Mouse (Mus musculus): ENCODE results near the gene Cbx6. TPM values are rescaled to one million over a fixed set of nuclear protein-coding genes. Genes with fewer than 3 reads are reported as not detected.

Gene Cbx6
- polyA plus RNA-seq, 1 experiment from 2014 or later: 38.7 TPM

DNA sequence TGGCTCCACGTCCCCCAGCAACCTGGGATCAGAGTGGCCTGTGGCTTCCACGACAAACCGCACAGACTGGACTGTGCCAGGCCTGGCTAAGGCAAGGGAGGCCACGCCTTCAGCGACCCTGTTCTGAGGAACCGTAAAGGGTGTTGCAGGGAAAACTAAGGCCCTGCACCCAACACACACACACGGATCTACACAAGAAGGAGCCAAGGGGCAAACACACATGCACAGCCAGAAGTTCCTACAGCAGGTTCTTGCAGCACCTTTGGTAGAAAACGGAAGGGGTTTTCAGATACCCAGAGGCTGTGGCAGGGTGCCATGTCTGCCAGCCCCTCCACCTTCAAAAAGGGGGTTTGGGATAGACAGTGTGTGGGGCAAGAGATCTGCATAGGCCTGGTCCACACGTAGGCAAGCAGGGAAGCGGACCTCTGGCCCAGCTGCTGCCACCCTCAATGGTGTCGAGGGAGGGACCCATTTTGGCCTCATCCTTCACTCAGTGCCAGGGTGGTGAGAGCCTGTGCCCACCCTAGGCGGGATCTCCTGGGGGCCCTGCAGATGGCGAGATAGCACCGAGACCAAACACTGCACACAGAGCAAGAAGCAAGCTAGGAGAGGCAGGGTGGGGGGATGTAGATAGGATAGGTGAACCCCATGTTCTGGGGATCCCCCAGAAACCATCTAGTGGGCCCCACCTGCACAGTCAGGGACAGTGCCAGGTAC, 7.3 kb downstream of the Cbx6 start:
- Histone ChIP-seq H3K9me3 (ENCODE audit: control insufficient read depth, low read depth, low read length) (no peaks in the 10 kb centered on the region), H3K9ac (replicated peaks; ENCODE audit: low read depth, low read length) (no peak overlapping the region)
- 89% methylated on average over 14 of the region's 14 CpGs for WGBS

DNA sequence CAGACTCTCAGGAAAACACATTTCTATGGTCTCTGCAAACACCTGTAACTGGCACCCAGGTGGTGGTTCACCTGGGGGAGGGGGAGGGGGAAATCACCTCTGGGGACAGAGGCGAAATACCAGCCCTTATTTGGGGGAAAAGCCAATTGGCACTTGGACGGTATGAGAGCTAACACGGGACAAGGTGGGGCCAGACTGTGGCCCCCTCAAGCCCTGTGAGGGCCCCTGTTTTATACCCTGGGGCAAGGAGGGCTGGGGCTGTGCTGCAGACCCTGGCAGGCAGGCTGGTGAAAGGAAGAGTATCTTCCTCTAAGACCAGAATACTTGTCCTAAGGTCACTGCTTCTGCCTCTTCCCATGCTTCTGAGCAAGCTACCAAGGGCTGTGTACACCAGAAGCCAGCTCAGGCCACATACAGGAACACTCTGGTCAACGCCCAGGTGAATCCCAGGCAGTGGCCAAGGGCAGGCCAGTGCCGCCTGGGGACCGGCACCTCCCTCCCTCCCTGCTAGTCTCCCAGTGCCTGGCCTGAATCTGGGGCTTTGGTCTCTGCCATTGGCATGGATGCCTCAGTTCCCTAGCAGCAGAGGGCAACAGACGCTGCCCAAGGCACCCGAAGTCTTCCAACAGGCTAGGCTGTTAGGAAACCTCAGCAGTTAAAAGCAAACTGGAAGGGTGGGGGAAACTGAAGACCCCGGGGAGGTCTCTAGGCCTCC, 8.1 kb downstream of the Cbx6 start:
- H3K9ac ChIP-seq (replicated peaks; ENCODE audit: low read depth, low read length): no peak overlapping the region
- H3K4me3 ChIP-seq (ENCODE audit: low read depth, low read length): no peak overlapping the region
- ATAC-seq (ENCODE audit: insufficient number of reproducible peaks, insufficient read depth, low FRiP score, low read depth): no peak
- H3K9me3 ChIP-seq (ENCODE audit: control insufficient read depth, low read depth, low read length): no peaks in the 10 kb centered on the region
- H3K4me2 ChIP-seq (replicated peaks; ENCODE audit: low read depth, low read length): no peak overlapping the region
- H3K27ac ChIP-seq (ENCODE audit: low read length): no peak overlapping the region
- peaks cover 17% of the 10 kb centered on the region; the same call in 1 of the 2 replicates for H3K4me1 ChIP-seq (ENCODE audit: control insufficient read depth, insufficient read depth, low read length)
- whole genome bisulfite sequencing: 82% methylated on average over 9 of the region's 9 CpGs
- peaks cover 45% of the 10 kb centered on the region for H3K36me3 ChIP-seq (ENCODE audit: control insufficient read depth, insufficient read depth, low read length)
- H3K27me3 ChIP-seq (ENCODE audit: control insufficient read depth, insufficient read depth, low read length): no peaks in the 10 kb centered on the region

More for the DNA sequence above, 7.3 kb downstream of the Cbx6 start:
- no peaks in the 10 kb centered on the region for H3K27me3 ChIP-seq (ENCODE audit: control insufficient read depth, insufficient read depth, low read length)
- H3K4me3 ChIP-seq (ENCODE audit: low read depth, low read length): no peak overlapping the region
- no peak overlapping the region for H3K4me2 ChIP-seq (replicated peaks; ENCODE audit: low read depth, low read length)
- H3K4me1 ChIP-seq (ENCODE audit: control insufficient read depth, insufficient read depth, low read length): peaks cover 21% of the 10 kb centered on the region
- no peak for ATAC-seq (ENCODE audit: insufficient number of reproducible peaks, insufficient read depth, low FRiP score, low read depth)
- H3K36me3 ChIP-seq (ENCODE audit: control insufficient read depth, insufficient read depth, low read length): peaks cover 50% of the 10 kb centered on the region
- no peak overlapping the region for H3K27ac ChIP-seq (ENCODE audit: low read length)

DNA sequence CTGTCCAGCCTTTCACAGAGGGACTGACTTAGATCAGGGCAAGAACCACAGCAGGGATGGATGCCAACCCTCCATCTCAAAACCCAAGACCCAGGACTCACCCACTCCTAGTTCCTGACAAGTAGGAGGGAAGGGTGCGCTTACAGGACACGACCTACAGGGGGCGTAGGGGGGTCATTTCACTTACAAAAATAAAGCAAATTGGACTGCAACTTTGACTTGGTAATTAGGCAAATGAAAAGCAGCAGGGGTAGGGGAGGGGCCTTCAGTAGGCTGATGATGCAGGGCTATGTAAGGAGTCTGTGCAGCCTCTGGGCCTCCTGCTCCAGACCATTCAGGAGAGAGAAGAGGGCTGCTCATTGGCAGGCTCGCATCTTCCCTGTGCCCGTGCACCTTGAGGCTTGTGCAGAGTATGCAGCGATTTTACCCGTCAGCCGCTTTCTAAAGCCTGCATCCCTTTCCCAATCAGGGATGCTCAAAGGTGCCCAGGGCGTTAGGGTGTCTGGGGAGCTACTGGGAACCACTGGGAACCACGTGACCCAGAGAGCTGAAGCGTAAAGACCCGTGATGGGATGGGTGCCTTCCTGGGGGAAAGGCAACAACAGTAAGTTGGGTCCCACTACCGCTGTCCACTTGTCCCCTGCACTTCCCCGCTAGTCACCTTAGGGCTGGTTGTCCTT, 9.2 kb downstream of the Cbx6 start:
- Histone ChIP-seq H3K27ac (ENCODE audit: low read length) (no peak overlapping the region), H3K9ac (replicated peaks; ENCODE audit: low read depth, low read length) (no peak overlapping the region), H3K4me2 (replicated peaks; ENCODE audit: low read depth, low read length) (no peak overlapping the region), H3K9me3 (ENCODE audit: control insufficient read depth, low read depth, low read length) (no peaks in the 10 kb centered on the region), H3K4me3 (ENCODE audit: low read depth, low read length) (no peak overlapping the region), H3K4me1 (ENCODE audit: control insufficient read depth, insufficient read depth, low read length) (peaks cover 17% of the 10 kb centered on the region; the same call in 1 of the 2 replicates), H3K36me3 (ENCODE audit: control insufficient read depth, insufficient read depth, low read length) (peaks cover 44% of the 10 kb centered on the region), H3K27me3 (ENCODE audit: control insufficient read depth, insufficient read depth, low read length) (no peaks in the 10 kb centered on the region)
- no peak for ATAC-seq (ENCODE audit: insufficient number of reproducible peaks, insufficient read depth, low FRiP score, low read depth)
- WGBS: 68% methylated on average over 14 of the region's 14 CpGs

DNA sequence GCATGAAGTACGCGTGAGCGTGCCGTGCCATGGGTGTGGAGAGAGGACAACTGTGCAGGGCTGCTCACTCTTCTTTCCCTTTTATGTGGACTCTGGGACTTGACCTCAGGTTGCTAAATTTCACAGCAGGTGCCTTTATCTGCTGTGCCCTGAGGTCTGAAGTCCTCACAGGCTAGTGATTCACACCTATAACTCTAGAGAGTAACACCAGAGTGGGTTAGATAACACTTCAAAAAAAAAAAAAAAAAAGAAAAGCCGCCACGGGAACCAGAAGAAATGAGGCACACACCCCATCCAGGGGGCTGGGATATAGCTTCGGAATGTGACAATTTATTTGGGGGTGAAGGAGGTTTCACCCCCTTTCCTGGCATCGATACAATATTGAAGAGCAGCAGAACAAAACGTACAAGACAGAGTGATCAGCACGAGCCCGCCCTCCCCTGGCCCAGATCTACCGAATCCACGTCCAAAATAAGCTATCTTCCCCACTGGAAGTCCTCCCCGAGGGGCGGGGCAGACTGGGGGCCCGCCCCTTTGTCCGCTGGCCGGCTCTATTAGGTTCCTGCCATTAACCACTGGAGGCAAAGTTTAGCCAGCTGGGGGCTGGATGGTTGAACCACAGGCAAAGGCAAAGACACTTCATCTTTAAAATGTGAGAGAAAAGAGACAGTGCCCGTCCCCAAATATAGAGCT, 10.8 kb downstream of the Cbx6 start:
- Histone ChIP-seq H3K36me3 (ENCODE audit: control insufficient read depth, insufficient read depth, low read length) (peaks cover 44% of the 10 kb centered on the region), H3K9ac (replicated peaks; ENCODE audit: low read depth, low read length) (0 out of 2 replicates have a peak overlapping the region, but pooled peaks have one; percentile 6), H3K4me3 (ENCODE audit: low read depth, low read length) (no peak overlapping the region), H3K27me3 (ENCODE audit: control insufficient read depth, insufficient read depth, low read length) (no peaks in the 10 kb centered on the region), H3K4me2 (replicated peaks; ENCODE audit: low read depth, low read length) (no peak overlapping the region), H3K4me1 (ENCODE audit: control insufficient read depth, insufficient read depth, low read length) (peaks cover 17% of the 10 kb centered on the region; the same call in 1 of the 2 replicates), H3K27ac (ENCODE audit: low read length) (no peak overlapping the region), H3K9me3 (ENCODE audit: control insufficient read depth, low read depth, low read length) (no peaks in the 10 kb centered on the region)
- WGBS: 65% methylated on average over 19 of the region's 19 CpGs
- ATAC-seq (ENCODE audit: insufficient number of reproducible peaks, insufficient read depth, low FRiP score, low read depth): no peak

DNA sequence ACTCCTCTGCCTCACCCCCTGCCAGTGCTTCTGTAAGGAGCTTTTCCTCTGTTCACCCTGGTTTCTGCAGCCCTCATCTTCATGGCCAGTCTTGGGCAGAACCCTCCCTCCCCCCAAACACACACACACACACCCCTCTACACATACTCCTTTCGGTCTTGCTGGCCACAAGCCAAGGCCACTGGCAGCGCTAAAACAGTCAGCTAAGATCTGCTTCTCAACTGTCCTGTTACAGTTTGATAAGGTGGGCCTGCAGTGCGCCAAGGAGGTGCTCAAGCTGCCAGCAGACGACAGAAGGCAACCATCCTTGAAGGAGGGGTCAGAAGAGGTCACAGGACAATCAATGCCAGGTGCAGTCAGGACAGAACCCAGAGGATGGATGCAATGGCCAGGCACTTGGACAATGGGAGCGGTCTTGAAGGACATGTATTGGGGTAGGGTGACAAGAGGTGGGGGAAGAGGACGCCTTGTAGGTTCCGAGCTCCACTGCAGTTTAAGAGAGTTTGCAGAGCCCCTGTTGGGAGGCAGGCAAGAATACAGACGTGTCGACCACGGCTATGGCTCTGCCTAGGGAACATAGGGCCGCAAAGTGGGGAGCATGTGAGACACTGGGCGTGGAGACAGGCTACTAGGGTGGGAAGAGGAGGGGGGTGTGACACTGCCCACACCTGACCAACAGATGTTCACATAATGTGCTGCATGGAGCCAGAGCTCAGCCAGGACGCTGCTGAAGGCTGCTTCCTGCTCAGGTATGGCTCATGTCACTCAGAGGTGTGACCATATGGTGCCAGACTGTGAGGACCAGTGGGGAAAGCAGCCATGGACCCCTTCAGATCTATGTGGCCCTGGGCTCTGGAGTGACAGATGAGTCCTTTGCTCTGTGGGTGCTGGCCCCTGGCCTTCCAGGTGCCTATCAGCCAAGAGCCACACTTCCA, 12.0 kb downstream of the Cbx6 start:
- Histone ChIP-seq H3K27me3 (ENCODE audit: control insufficient read depth, insufficient read depth, low read length) (no peaks in the 10 kb centered on the region), H3K36me3 (ENCODE audit: control insufficient read depth, insufficient read depth, low read length) (peaks cover 33% of the 10 kb centered on the region), H3K9ac (replicated peaks; ENCODE audit: low read depth, low read length) (no peak overlapping the region), H3K4me3 (ENCODE audit: low read depth, low read length) (no peak overlapping the region), H3K9me3 (ENCODE audit: control insufficient read depth, low read depth, low read length) (peaks cover 4% of the 10 kb centered on the region; the same call in 1 of the 2 replicates), H3K27ac (ENCODE audit: low read length) (no peak overlapping the region), H3K4me2 (replicated peaks; ENCODE audit: low read depth, low read length) (no peak overlapping the region), H3K4me1 (ENCODE audit: control insufficient read depth, insufficient read depth, low read length) (peaks cover 7% of the 10 kb centered on the region; the same call in 1 of the 2 replicates)
- ATAC-seq (ENCODE audit: insufficient number of reproducible peaks, insufficient read depth, low FRiP score, low read depth): no peak
- WGBS: 64% methylated on average over 13 of the region's 13 CpGs

DNA sequence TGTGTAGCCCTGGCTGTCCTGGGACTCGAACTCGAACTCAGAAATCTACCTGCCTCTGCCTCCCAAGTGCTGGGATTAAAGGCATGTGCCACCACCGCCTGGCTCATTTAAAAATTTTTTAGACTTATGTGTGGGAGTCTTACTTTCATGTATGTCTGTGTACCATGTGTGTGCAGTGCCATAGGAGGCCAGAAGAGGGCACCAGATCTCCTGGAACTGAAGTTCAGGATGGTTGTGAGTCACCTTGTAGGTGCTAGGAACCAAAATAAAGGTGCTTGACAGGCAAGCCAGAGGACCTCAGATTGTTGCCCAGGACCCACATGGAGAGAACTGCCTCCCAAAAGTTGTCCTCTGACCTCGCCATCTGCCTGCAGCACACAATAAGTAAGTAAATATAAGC, 16.2 kb downstream of the Cbx6 start:
- ATAC-seq (ENCODE audit: insufficient number of reproducible peaks, insufficient read depth, low FRiP score, low read depth): no peak

DNA sequence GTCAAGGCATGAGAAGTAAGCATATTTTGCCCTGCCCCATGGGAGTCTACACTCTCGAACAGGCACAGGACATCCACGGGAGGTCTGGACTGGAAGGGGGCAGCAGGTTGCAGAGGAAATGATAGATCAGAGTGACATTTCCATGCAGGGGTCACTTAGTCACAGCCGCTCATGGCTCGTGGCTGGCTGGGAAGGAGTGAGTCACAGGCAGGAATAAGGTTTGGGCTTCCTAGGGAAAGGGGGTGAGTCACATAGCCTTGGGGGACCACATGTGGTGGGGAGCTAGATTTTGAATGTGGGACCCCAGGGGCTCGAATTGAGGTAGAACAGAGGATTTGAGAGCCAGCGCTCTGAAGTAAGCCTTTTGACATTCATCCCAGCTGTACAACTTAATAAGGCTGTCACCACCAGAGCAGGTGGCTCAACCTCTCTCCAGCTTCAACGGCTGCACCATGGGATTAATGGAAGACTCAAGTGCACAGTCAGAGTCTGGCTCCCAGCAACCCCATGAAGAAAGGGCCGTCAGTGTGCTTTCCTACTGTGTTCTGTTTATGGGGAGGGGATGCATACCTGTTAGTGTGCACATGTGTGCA, 20.7 kb downstream of the Cbx6 start:
- ATAC-seq (ENCODE audit: insufficient number of reproducible peaks, insufficient read depth, low FRiP score, low read depth): no peak
- no peaks in the 10 kb centered on the region for H3K4me1 ChIP-seq (ENCODE audit: control insufficient read depth, insufficient read depth, low read length)
- peaks cover 4% of the 10 kb centered on the region; the same call in 1 of the 2 replicates for H3K9me3 ChIP-seq (ENCODE audit: control insufficient read depth, low read depth, low read length)
- H3K9ac ChIP-seq (replicated peaks; ENCODE audit: low read depth, low read length): no peak overlapping the region
- H3K4me2 ChIP-seq (replicated peaks; ENCODE audit: low read depth, low read length): no peak overlapping the region
- 35% methylated on average over 8 of the region's 8 CpGs for WGBS
- H3K27me3 ChIP-seq (ENCODE audit: control insufficient read depth, insufficient read depth, low read length): no peaks in the 10 kb centered on the region
- no peaks in the 10 kb centered on the region for H3K36me3 ChIP-seq (ENCODE audit: control insufficient read depth, insufficient read depth, low read length)
- H3K27ac ChIP-seq (ENCODE audit: low read length): no peak overlapping the region
- H3K4me3 ChIP-seq (ENCODE audit: low read depth, low read length): no peak overlapping the region

More for the DNA sequence above, 16.2 kb downstream of the Cbx6 start:
- Histone ChIP-seq H3K9me3 (ENCODE audit: control insufficient read depth, low read depth, low read length) (peaks cover 4% of the 10 kb centered on the region; the same call in 1 of the 2 replicates), H3K4me1 (ENCODE audit: control insufficient read depth, insufficient read depth, low read length) (0 out of 2 replicates have a peak, but pooled peaks cover 4% of the 10 kb centered on the region), H3K9ac (replicated peaks; ENCODE audit: low read depth, low read length) (no peak overlapping the region), H3K4me3 (ENCODE audit: low read depth, low read length) (no peak overlapping the region), H3K27me3 (ENCODE audit: control insufficient read depth, insufficient read depth, low read length) (no peaks in the 10 kb centered on the region), H3K27ac (ENCODE audit: low read length) (no peak overlapping the region), H3K36me3 (ENCODE audit: control insufficient read depth, insufficient read depth, low read length) (peaks cover 10% of the 10 kb centered on the region), H3K4me2 (replicated peaks; ENCODE audit: low read depth, low read length) (no peak overlapping the region)
- 84% methylated on average over 4 of the region's 4 CpGs for WGBS
